Mouse (Mus musculus): ENCODE results near the gene Vmn1r95. TPM values are rescaled to one million over a fixed set of nuclear protein-coding genes. Genes with fewer than 3 reads are reported as not detected.

Gene Vmn1r95
- polyA plus RNA-seq (2014; fragmentation: Illumina TruSeq; extraction: RNeasy Lipid Tissue Mini Kit (QIAGEN cat#74804); ENCODE audit: low read depth, low replicate concordance): not detected

GRCm38 (mm10) chr7:20193410-20193809 lies at the start of gene Vmn1r95:
Gene Vmn1r95, plus strand, starts transcription at chr7:20193710.

GRCm38 (mm10) chr7:20168277-20168676 lies 25.2 kb upstream of the Vmn1r95 start, which contains the start of gene Vmn1r94:
Gene Vmn1r94, minus strand, starts transcription at chr7:20168377.

GRCm38 (mm10) chr7:20205507-20205906 lies 12.0 kb downstream of the Vmn1r95 start, which contains the start of gene Gm6164:
Gene Gm6164, minus strand, starts transcription at chr7:20205607.

GRCm38 (mm10) chr7:20233728-20234127 lies 40.2 kb downstream of the Vmn1r95 start, which contains the start of gene Gm4498:
Gene Gm4498, minus strand, starts transcription at chr7:20233828.

Other genes starting within 250 kb of the Vmn1r95 start
- gene Igsf23, start 243.0 kb upstream of the Vmn1r95 start, polyA plus RNA-seq (2014; fragmentation: Illumina TruSeq; extraction: RNeasy Lipid Tissue Mini Kit (QIAGEN cat#74804); ENCODE audit: low read depth, low replicate concordance): 1.5 TPM
- 112 TPM for gene Ceacam20, start 228.3 kb upstream of the Vmn1r95 start, polyA plus RNA-seq (2014; fragmentation: Illumina TruSeq; extraction: RNeasy Lipid Tissue Mini Kit (QIAGEN cat#74804); ENCODE audit: low read depth, low replicate concordance)
- gene Nlrp9b, start 202.2 kb upstream of the Vmn1r95 start, polyA plus RNA-seq (2014; fragmentation: Illumina TruSeq; extraction: RNeasy Lipid Tissue Mini Kit (QIAGEN cat#74804); ENCODE audit: low read depth, low replicate concordance): 233 TPM
- gene Vmn1r91, start 94.0 kb upstream of the Vmn1r95 start, polyA plus RNA-seq (2014; fragmentation: Illumina TruSeq; extraction: RNeasy Lipid Tissue Mini Kit (QIAGEN cat#74804); ENCODE audit: low read depth, low replicate concordance): 0.76 TPM
- not detected for gene Gm16442, start 71.1 kb upstream of the Vmn1r95 start, polyA plus RNA-seq (2014; fragmentation: Illumina TruSeq; extraction: RNeasy Lipid Tissue Mini Kit (QIAGEN cat#74804); ENCODE audit: low read depth, low replicate concordance)
- not detected for gene Vmn1r93, start 54.6 kb upstream of the Vmn1r95 start, polyA plus RNA-seq (2014; fragmentation: Illumina TruSeq; extraction: RNeasy Lipid Tissue Mini Kit (QIAGEN cat#74804); ENCODE audit: low read depth, low replicate concordance)
- not detected for gene Vmn1r94, start 25.3 kb upstream of the Vmn1r95 start, polyA plus RNA-seq (2014; fragmentation: Illumina TruSeq; extraction: RNeasy Lipid Tissue Mini Kit (QIAGEN cat#74804); ENCODE audit: low read depth, low replicate concordance)
- gene Gm6164, start 11.9 kb downstream of the Vmn1r95 start, polyA plus RNA-seq (2014; fragmentation: Illumina TruSeq; extraction: RNeasy Lipid Tissue Mini Kit (QIAGEN cat#74804); ENCODE audit: low read depth, low replicate concordance): not detected
- gene Gm4498, start 40.1 kb downstream of the Vmn1r95 start, polyA plus RNA-seq (2014; fragmentation: Illumina TruSeq; extraction: RNeasy Lipid Tissue Mini Kit (QIAGEN cat#74804); ENCODE audit: low read depth, low replicate concordance): not detected
- gene Gm5890, start 69.1 kb downstream of the Vmn1r95 start, polyA plus RNA-seq (2014; fragmentation: Illumina TruSeq; extraction: RNeasy Lipid Tissue Mini Kit (QIAGEN cat#74804); ENCODE audit: low read depth, low replicate concordance): not detected
- not detected for gene Gm4133, start 140.4 kb downstream of the Vmn1r95 start, polyA plus RNA-seq (2014; fragmentation: Illumina TruSeq; extraction: RNeasy Lipid Tissue Mini Kit (QIAGEN cat#74804); ENCODE audit: low read depth, low replicate concordance)
- not detected for gene Gm5728, start 181.7 kb downstream of the Vmn1r95 start, polyA plus RNA-seq (2014; fragmentation: Illumina TruSeq; extraction: RNeasy Lipid Tissue Mini Kit (QIAGEN cat#74804); ENCODE audit: low read depth, low replicate concordance)
- gene Vmn1r100, start 224.2 kb downstream of the Vmn1r95 start, polyA plus RNA-seq (2014; fragmentation: Illumina TruSeq; extraction: RNeasy Lipid Tissue Mini Kit (QIAGEN cat#74804); ENCODE audit: low read depth, low replicate concordance): not detected
- gene Vmn1r101, start 248.9 kb downstream of the Vmn1r95 start, polyA plus RNA-seq (2014; fragmentation: Illumina TruSeq; extraction: RNeasy Lipid Tissue Mini Kit (QIAGEN cat#74804); ENCODE audit: low read depth, low replicate concordance): not detected